Mouse (Mus musculus): ENCODE results near the gene Chuk.

The Chuk gene

DNA sequence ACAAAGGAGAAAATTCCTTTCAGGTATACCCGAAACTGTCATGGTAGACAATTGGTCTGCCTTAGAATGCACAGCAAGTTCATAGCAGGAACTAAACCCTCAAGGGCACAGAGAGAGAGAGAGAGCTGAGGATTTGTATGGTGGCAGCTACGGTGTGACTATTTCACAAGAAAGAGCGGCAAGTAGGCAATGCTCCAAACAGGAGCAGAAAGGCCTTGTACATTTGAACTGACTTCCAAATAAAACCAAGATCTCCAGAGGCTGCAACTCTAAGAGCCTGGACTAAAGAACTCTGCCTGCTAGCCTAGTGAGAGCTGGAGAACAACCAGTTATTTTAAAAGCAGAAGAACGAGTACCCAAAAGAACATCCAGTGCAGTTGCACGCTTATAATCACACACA is 65.2 kb downstream of the Chuk start:
- DNase-seq (ENCODE audit: low spot score in 2 of 2), result no peak

DNA sequence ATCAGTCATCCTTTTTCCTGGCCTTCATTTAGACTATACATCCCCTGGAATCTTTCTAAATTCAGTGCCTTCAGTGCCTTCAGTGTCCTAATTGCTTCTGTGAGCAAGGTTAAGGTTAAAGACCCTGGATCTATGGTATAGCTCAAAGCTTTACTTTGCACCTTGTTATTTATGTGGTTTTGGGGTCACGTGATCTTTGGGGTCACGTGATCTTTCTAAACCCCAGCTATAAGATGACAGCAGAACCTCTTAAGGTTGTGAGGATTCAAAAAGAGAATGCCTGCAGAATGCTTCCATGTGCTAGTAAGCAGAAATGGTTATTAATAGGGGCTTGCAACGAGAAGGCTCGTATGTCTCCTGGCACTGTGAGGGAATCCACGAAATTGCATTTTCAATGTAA is 73.9 kb downstream of the Chuk start:
- no peak for DNase-seq (ENCODE audit: low spot score in 2 of 2)

DNA sequence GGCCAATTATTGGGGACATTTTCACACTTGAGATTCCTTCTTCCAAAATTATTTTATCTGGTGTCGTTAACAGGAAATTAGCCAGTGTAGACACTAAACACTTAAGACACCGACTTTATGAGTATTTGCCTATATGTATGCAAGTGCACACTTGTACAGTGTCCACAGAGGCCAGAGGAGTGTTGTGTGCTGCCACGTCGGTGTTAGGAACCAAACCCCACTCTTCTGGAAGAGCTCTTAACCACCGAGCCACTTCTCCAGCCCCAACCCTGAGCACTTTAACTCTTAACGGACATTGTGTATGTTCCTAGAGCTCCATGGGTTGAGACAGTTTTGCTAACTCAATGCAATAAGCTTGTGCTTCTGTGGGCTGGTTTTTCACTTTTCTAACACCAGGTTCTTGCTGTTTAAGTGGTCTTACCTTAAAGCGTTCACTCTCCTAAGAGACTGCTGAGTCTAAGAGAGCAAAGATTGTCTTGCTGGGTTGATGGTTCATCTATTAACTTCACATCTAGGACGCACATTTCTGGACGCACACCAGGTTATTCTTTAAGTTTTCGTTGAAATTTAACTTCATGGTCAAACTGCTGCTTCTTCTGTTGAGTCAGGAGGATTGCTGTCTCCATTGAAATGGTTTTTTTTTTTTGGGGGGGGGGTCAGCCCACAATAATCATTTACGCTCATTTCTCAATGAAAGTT is 75.1 kb downstream of the Chuk start:
- DNase-seq (ENCODE audit: low spot score in 2 of 2), result no peak

DNA sequence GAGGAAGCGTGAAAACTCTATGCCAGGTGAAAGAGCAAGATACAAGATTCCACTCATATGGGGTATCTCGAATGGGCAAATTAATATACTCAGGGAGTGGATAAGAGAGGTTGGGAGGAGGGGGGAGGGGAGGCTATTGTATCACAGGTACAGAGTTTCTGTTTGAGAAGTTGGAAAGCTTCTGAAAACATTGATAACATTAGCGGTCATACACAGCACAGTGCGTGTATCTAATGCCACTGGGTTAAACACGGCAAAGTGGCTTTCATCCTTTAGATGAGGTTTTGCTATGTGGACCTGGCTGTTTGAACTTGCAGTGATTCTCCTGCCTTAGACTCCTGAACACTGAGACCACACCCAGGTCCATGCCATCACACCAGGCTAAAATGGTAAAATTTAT is 77.3 kb downstream of the Chuk start:
- DNase-seq (ENCODE audit: low spot score in 2 of 2), result no peak

DNA sequence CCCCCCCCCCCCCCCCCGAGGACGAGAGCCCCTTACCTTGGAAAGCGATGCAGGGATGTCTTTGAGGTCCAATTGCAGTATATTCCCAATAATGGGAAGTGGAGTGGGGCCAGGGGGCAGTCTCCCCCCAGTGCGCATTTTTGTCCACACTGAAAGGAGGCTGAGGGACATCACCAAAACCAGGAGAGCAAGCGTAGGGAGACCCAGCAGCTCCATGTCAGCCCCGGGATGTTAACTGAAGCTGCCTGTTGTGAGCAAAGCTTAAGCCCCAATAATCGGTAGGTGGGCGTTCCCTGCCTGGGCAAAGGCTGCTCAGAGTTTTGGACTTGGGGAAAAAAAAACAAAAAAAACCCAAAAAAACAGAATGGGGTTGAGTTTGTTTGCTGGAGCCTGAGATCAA is 78.3 kb downstream of the Chuk start, which contains the start of gene Cyp2c23:
Gene Cyp2c23, minus strand, starts transcription at position 237 of the 400 bp plus-strand sequence.
- no peak for DNase-seq (ENCODE audit: low spot score in 2 of 2)

DNA sequence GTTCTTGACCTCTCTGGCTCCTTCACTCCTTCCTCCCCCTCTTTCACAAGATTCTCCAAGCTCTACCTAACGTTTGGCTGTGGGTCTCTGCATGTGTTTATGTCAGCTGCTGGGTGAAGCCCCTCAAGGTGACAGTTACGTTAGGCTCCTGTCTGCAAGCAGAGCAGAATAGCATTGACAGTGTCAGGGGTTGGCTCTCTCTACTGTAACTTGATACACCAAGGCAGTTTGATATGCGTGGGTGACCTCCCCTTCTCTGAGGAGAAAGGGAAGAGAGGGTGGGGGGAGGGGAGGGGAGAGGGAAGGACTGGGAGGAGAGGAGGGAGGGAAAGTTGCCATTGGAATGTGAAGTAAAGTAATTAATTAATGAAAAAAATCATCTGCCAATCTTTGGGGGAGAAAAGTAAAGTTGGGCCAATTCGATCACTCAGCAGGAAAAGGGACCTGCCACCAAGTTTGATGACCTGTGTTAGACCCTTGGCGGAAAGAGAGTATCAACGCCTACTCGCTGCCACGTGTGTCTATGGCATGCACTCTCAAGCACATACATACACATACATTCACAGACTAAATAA is 80.2 kb downstream of the Chuk start:
- DNase-seq (ENCODE audit: low spot score in 2 of 2), result no peak

DNA sequence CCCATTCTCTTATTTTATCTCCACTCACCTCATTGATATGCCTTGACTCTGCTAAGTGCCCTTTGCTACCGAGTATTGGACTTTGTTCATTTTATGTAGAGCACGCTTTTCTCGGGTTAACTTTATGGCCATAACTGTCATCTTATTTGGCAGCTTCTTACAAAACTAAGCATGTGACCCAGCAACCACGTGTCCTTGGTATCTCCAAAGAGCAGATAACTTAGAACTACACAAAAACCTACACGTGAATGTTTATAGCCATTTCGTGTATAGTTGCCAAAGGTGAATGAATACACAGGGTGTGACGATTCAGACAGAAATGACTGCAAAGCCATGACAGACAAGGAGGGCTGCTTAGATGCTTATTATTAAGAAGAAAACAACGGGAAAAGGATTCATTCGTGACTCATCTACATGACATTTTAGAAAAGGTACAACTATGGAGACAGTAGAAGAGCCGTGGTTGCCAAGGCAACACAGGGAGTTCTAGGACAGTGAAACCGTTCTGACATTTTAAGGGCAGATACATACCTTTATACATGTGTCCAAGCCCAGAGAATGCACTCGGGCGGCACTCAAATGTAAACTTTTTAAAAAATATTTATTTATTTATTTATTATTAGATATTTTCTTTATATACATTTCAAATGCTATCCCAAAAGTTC is 82.2 kb downstream of the Chuk start:
- no peak for DNase-seq (ENCODE audit: low spot score in 2 of 2)

Measured in heart, adult 9 months (tissue).